Mouse (Mus musculus) adrenal gland, postnatal 25 days (tissue): Measurements from ENCODE around the gene E4f1. TPM values are rescaled to one million over a fixed set of nuclear protein-coding genes. Genes with fewer than 3 reads are reported as not detected.
"Not testable (repeated sequence)": the region's sequence is repeated elsewhere in the genome, so short reads cannot be mapped to it uniquely, and the experiment has no call there.

ENCODE experiments used
- DNase-seq: peaks from one replicate; pipeline ENCODE4 v3.0.0; 2021; ENCODE audit warnings: mixed read lengths
- total RNA-seq: library from RNA; stranded (reverse); gene quantifications from 2 replicates; pipeline ENCODE4 v1.2.3, GENCODE M21; 2021

Gene E4f1
- total RNA-seq, 1 experiment from 2014 or later = 33.7 TPM

- DNase-seq = not testable (repeated sequence)
These were observed 14.4 kb downstream of the E4f1 start for GRCm38 (mm10) chr17:24455523-24456206.

GRCm38 (mm10) chr17:24454756-24455522, 15.2 kb downstream of the E4f1 start:
- peak; percentile 98 for DNase-seq

GRCm38 (mm10) chr17:24454218-24454755, 15.8 kb downstream of the E4f1 start:
- DNase-seq = no peak

- no peak for DNase-seq
These were observed 16.7 kb downstream of the E4f1 start for GRCm38 (mm10) chr17:24453372-24453771.

GRCm38 (mm10) chr17:24451220-24451619, 18.9 kb downstream of the E4f1 start:
- no peak for DNase-seq

GRCm38 (mm10) chr17:24449507-24449906, 20.6 kb downstream of the E4f1 start:
- no peak for DNase-seq

GRCm38 (mm10) chr17:24446590-24446989, 23.5 kb downstream of the E4f1 start:
- no peak for DNase-seq

- no peak for DNase-seq
These were observed 26.7 kb downstream of the E4f1 start for GRCm38 (mm10) chr17:24443409-24443808.

GRCm38 (mm10) chr17:24442632-24443155, 27.4 kb downstream of the E4f1 start, which contains the start of gene Dnase1l2:
Gene Dnase1l2 (minus strand): TSS chr17:24443105.
- DNase-seq = no peak

GRCm38 (mm10) chr17:24442107-24442506, 28.0 kb downstream of the E4f1 start:
- DNase-seq = no peak

GRCm38 (mm10) chr17:24441148-24441547, 29.0 kb downstream of the E4f1 start:
- DNase-seq = no peak

- no peak for DNase-seq
These were observed 29.7 kb downstream of the E4f1 start for GRCm38 (mm10) chr17:24440377-24440776.

GRCm38 (mm10) chr17:24437016-24437415, 33.1 kb downstream of the E4f1 start:
- DNase-seq = no peak

- DNase-seq = no peak
These were observed 40.7 kb downstream of the E4f1 start for GRCm38 (mm10) chr17:24429201-24429983.

GRCm38 (mm10) chr17:24427170-24427557, 42.9 kb downstream of the E4f1 start:
- DNase-seq = no peak

GRCm38 (mm10) chr17:24426471-24427169, 43.5 kb downstream of the E4f1 start, which contains the start of gene Eci1:
Gene Eci1 (plus strand): TSS chr17:24426641.
- peak; percentile 98 for DNase-seq

GRCm38 (mm10) chr17:24425905-24426304, 44.2 kb downstream of the E4f1 start:
- no peak for DNase-seq

- DNase-seq = not testable (repeated sequence)
These were observed 44.8 kb downstream of the E4f1 start for GRCm38 (mm10) chr17:24425326-24425725.

- no peak for DNase-seq
These were observed 45.6 kb downstream of the E4f1 start for GRCm38 (mm10) chr17:24424489-24424888.

GRCm38 (mm10) chr17:24423114-24423513, 47.0 kb downstream of the E4f1 start:
- DNase-seq = no peak

- DNase-seq = no peak
These were observed 54.0 kb downstream of the E4f1 start for GRCm38 (mm10) chr17:24416051-24416652.
